Mouse (Mus musculus) liver, embryonic 15.5 days (tissue): ENCODE measurements around the gene Ces3a. TPM values are rescaled to one million over a fixed set of nuclear protein-coding genes. Genes with fewer than 3 reads are reported as not detected.
"Not testable (repeated sequence)": the region's sequence is repeated elsewhere in the genome, so short reads cannot be mapped to it uniquely, and the experiment has no call there.

Source experiments
- ATAC-seq: fragments of 200-750 bp; cut with Nextera tagmentation; 2 replicates; pipeline ENCODE4 v1.8.0; 2017; ENCODE audit warnings: moderate number of reproducible peaks, mild to moderate bottlenecking, moderate library complexity; ENCODE audit not compliant: insufficient read depth
- H3K27ac ChIP-seq: fragments of 300-500 bp; sonication (generic); replicated peaks from 2 replicates; pipeline ENCODE4 v1.5.1; 2015; ENCODE audit warnings: mild to moderate bottlenecking, inconsistent platforms
- H3K27me3 ChIP-seq: fragments of 300-500 bp; sonication (generic); 2 replicates; pipeline ENCODE4 v1.6.1; 2015; ENCODE audit warnings: mild to moderate bottlenecking, inconsistent platforms
- H3K36me3 ChIP-seq: fragments of 300-500 bp; sonication (generic); replicated peaks from 2 replicates; pipeline ENCODE4 v1.6.1; 2015; ENCODE audit warnings: moderate library complexity, mild to moderate bottlenecking, inconsistent platforms
- H3K4me1 ChIP-seq: fragments of 300-500 bp; sonication (generic); replicated peaks from 2 replicates; pipeline ENCODE4 v1.6.1; 2015; ENCODE audit warnings: inconsistent platforms
- H3K4me2 ChIP-seq: fragments of 300-500 bp; sonication (generic); 2 replicates; pipeline ENCODE4 v1.6.1; 2015; ENCODE audit warnings: moderate library complexity, mild to moderate bottlenecking, inconsistent platforms
- H3K4me3 ChIP-seq: fragments of 300-500 bp; sonication (generic); replicated peaks from 2 replicates; pipeline ENCODE4 v1.5.1; 2015; ENCODE audit warnings: mild to moderate bottlenecking, inconsistent platforms
- H3K9ac ChIP-seq: fragments of 300-500 bp; sonication (generic); 2 replicates; pipeline ENCODE4 v1.6.1; 2015; ENCODE audit warnings: moderate library complexity, mild to moderate bottlenecking, inconsistent platforms
- H3K9me3 ChIP-seq: fragments of 300-500 bp; sonication (generic); replicated peaks from 2 replicates; pipeline ENCODE4 v1.6.1; 2016; ENCODE audit warnings: inconsistent platforms
- WGBS: fragments of 180-500 bp; shearing (Covaris S2); methylation state at CpG from one replicate; pipeline ENCODE4 v1.1.7; 2015; ENCODE audit warnings: mixed read lengths; ENCODE audit not compliant: insufficient replicate concordance; 5-methylcytosine and 5-hydroxymethylcytosine counted together
- polyA plus RNA-seq: library from polyadenylated mRNA; unstranded; fragments of >200 nt; fragmentation: Nextera tagmentation; extraction: Ambion mirVana; gene quantifications from 2 replicates; pipeline ENCODE4 v1.2.1, GENCODE M21; 2015

Gene Ces3a
- polyA plus RNA-seq, 1 experiment from 2014 or later: 0.58 TPM

GRCm38 (mm10) chr8:105060056-105060455, 11.7 kb downstream of the Ces3a start:
- H3K36me3 ChIP-seq: no peaks in the 10 kb centered on the region
- no peak overlapping the region for H3K4me2 ChIP-seq
- H3K27me3 ChIP-seq: no peaks in the 10 kb centered on the region
- no peak overlapping the region for H3K9ac ChIP-seq
- ATAC-seq: no peak
- no peaks in the 10 kb centered on the region for H3K9me3 ChIP-seq
- H3K4me3 ChIP-seq: no peak overlapping the region
- H3K27ac ChIP-seq: no peak overlapping the region
- H3K4me1 ChIP-seq: no peaks in the 10 kb centered on the region

GRCm38 (mm10) chr8:105066761-105067160, 18.4 kb downstream of the Ces3a start:
- no peak overlapping the region for H3K27ac ChIP-seq
- H3K36me3 ChIP-seq: no peaks in the 10 kb centered on the region
- H3K27me3 ChIP-seq: no peaks in the 10 kb centered on the region
- no peak overlapping the region for H3K9ac ChIP-seq
- no peak for ATAC-seq
- no peaks in the 10 kb centered on the region for H3K4me1 ChIP-seq
- H3K4me2 ChIP-seq: no peak overlapping the region
- no peaks in the 10 kb centered on the region for H3K9me3 ChIP-seq
- 8% methylated on average over 1 of the region's 1 CpGs for WGBS
- no peak overlapping the region for H3K4me3 ChIP-seq

GRCm38 (mm10) chr8:105067905-105068304, 19.5 kb downstream of the Ces3a start:
- ATAC-seq: peak; percentile 47
- H3K27ac ChIP-seq, H3K4me2 ChIP-seq, H3K36me3 ChIP-seq, H3K9me3 ChIP-seq, H3K4me1 ChIP-seq, H3K9ac ChIP-seq, H3K27me3 ChIP-seq, H3K4me3 ChIP-seq: not testable (repeated sequence)
- 47% methylated on average over 7 of the region's 7 CpGs for WGBS

- Histone ChIP-seq H3K27ac (no peak overlapping the region), H3K9me3 (no peaks in the 10 kb centered on the region), H3K4me1 (no peaks in the 10 kb centered on the region), H3K27me3 (no peaks in the 10 kb centered on the region), H3K36me3 (no peaks in the 10 kb centered on the region), H3K4me2 (no peak overlapping the region), H3K4me3 (no peak overlapping the region), H3K9ac (no peak overlapping the region)
- no peak for ATAC-seq
Measured at GRCm38 (mm10) chr8:105068971-105069370, 20.6 kb downstream of the Ces3a start.

GRCm38 (mm10) chr8:105076601-105077000, 28.2 kb downstream of the Ces3a start:
- Histone ChIP-seq H3K27ac (no peak overlapping the region), H3K4me1 (no peaks in the 10 kb centered on the region), H3K9me3 (no peaks in the 10 kb centered on the region), H3K27me3 (no peaks in the 10 kb centered on the region), H3K9ac (no peak overlapping the region), H3K36me3 (no peaks in the 10 kb centered on the region), H3K4me2 (no peak overlapping the region), H3K4me3 (no peak overlapping the region)
- WGBS: 80% methylated on average over 4 of the region's 4 CpGs
- ATAC-seq: no peak

GRCm38 (mm10) chr8:105077071-105077470, 28.7 kb downstream of the Ces3a start:
- H3K27ac ChIP-seq: no peak overlapping the region
- H3K9ac ChIP-seq: no peak overlapping the region
- ATAC-seq: no peak
- no peaks in the 10 kb centered on the region for H3K9me3 ChIP-seq
- no peaks in the 10 kb centered on the region for H3K4me1 ChIP-seq
- H3K36me3 ChIP-seq: no peaks in the 10 kb centered on the region
- no peak overlapping the region for H3K4me3 ChIP-seq
- 50% methylated on average over 6 of the region's 6 CpGs for WGBS
- H3K4me2 ChIP-seq: no peak overlapping the region
- no peaks in the 10 kb centered on the region for H3K27me3 ChIP-seq

GRCm38 (mm10) chr8:105078591-105078990, 30.2 kb downstream of the Ces3a start:
- H3K4me1 ChIP-seq: no peaks in the 10 kb centered on the region
- ATAC-seq: no peak
- WGBS: 64% methylated on average over 5 of the region's 5 CpGs

GRCm38 (mm10) chr8:105080814-105081336, 32.5 kb downstream of the Ces3a start:
- Histone ChIP-seq H3K9ac (no peak overlapping the region), H3K9me3 (no peaks in the 10 kb centered on the region)
- WGBS: 42% methylated on average over 5 of the region's 5 CpGs

More at GRCm38 (mm10) chr8:105078591-105078990, 30.2 kb downstream of the Ces3a start:
- Histone ChIP-seq H3K9ac (no peak overlapping the region), H3K9me3 (no peaks in the 10 kb centered on the region), H3K36me3 (no peaks in the 10 kb centered on the region), H3K27ac (no peak overlapping the region), H3K27me3 (no peaks in the 10 kb centered on the region), H3K4me3 (no peak overlapping the region), H3K4me2 (no peak overlapping the region)

GRCm38 (mm10) chr8:105083449-105084050, 35.1 kb downstream of the Ces3a start, which contains the start of gene Ces3b:
Gene Ces3b, plus strand, starts transcription at chr8:105083753.
- H3K27ac ChIP-seq: no peak within 1 kb of the TSS
- no peak within 1 kb of the TSS for H3K4me2 ChIP-seq
- 47% methylated on average over 7 of the region's 7 CpGs for WGBS
- ATAC-seq: no peak
- H3K9ac ChIP-seq: no peak within 1 kb of the TSS
- no peaks in the 10 kb centered on the region for H3K9me3 ChIP-seq
- no peaks in the 10 kb centered on the region for H3K36me3 ChIP-seq
- no peaks in the 10 kb centered on the region for H3K4me1 ChIP-seq
- H3K4me3 ChIP-seq: no peak within 1 kb of the TSS
- H3K27me3 ChIP-seq: no peaks in the 10 kb centered on the region

More at GRCm38 (mm10) chr8:105080814-105081336, 32.5 kb downstream of the Ces3a start:
- no peak overlapping the region for H3K27ac ChIP-seq
- no peaks in the 10 kb centered on the region for H3K4me1 ChIP-seq
- H3K4me2 ChIP-seq: no peak overlapping the region
- no peak overlapping the region for H3K4me3 ChIP-seq
- H3K36me3 ChIP-seq: no peaks in the 10 kb centered on the region
- no peaks in the 10 kb centered on the region for H3K27me3 ChIP-seq
- no peak for ATAC-seq

- not testable (repeated sequence) for H3K9ac ChIP-seq
Measured at GRCm38 (mm10) chr8:105088166-105088565, 39.8 kb downstream of the Ces3a start.

GRCm38 (mm10) chr8:105088581-105088980, 40.2 kb downstream of the Ces3a start:
- H3K9me3 ChIP-seq: no peaks in the 10 kb centered on the region
- no peaks in the 10 kb centered on the region for H3K4me1 ChIP-seq
- no peak overlapping the region for H3K4me3 ChIP-seq
- no peak overlapping the region for H3K9ac ChIP-seq
- H3K36me3 ChIP-seq: no peaks in the 10 kb centered on the region
- WGBS: 45% methylated on average over 4 of the region's 4 CpGs
- H3K4me2 ChIP-seq: no peak overlapping the region
- H3K27me3 ChIP-seq: no peaks in the 10 kb centered on the region
- no peak overlapping the region for H3K27ac ChIP-seq
- ATAC-seq: no peak

More at GRCm38 (mm10) chr8:105088166-105088565, 39.8 kb downstream of the Ces3a start:
- whole genome bisulfite sequencing: 75% methylated on average over 5 of the region's 5 CpGs
- H3K27me3 ChIP-seq, H3K4me3 ChIP-seq, H3K36me3 ChIP-seq, H3K9me3 ChIP-seq, ATAC-seq, H3K4me1 ChIP-seq, H3K27ac ChIP-seq, H3K4me2 ChIP-seq: not testable (repeated sequence)

- WGBS: 58% methylated on average over 3 of the region's 3 CpGs
- Histone ChIP-seq H3K4me1 (no peaks in the 10 kb centered on the region), H3K27ac (no peak overlapping the region), H3K36me3 (no peaks in the 10 kb centered on the region), H3K9me3 (no peaks in the 10 kb centered on the region), H3K27me3 (no peaks in the 10 kb centered on the region), H3K4me3 (no peak overlapping the region), H3K4me2 (no peak overlapping the region), H3K9ac (no peak overlapping the region)
- ATAC-seq: no peak
Measured at GRCm38 (mm10) chr8:105093992-105094391, 45.6 kb downstream of the Ces3a start.
